Mouse (Mus musculus): ENCODE data around the gene Tbl1xr1. TPM values are rescaled to one million over a fixed set of nuclear protein-coding genes. Genes with fewer than 3 reads are reported as not detected.

The Tbl1xr1 gene
- polyA plus RNA-seq, 1 experiment from 2014 or later, result 9.8 TPM

DNA sequence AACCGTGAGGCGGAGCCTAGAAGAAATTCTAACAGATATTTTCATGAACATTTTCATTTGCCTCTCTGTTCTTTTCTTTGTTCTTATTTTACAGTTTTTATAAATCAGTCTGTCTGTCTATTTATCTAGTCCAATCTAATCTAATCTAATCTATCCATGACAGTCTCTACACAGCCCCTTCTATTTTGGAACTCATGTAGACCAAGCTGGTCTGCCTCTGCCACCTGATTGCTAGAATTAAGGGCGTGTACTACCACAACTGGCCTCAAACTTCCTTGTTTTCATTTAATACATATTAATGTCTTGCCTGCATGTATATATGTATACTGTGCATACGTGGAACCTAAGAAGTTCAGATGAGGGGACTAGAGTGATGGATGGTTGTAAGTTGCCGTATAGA lies 96.7 kb downstream of the Tbl1xr1 start:
- no peaks in the 10 kb centered on the region for H3K36me3 ChIP-seq (replicated peaks; ENCODE audit: insufficient read depth, low read length)
- ATAC-seq, result no peak
- H3K4me1 ChIP-seq (ENCODE audit: insufficient read depth), result peaks cover 11% of the 10 kb centered on the region; the same call in 1 of the 2 replicates
- no peak overlapping the region for H3K4me2 ChIP-seq (ENCODE audit: low read depth, low read length)
- H3K27ac ChIP-seq (ENCODE audit: low read depth), result no peak overlapping the region
- no peak for TF ChIP-seq EP300 (IDR thresholded peaks at IDR 0.05; ENCODE audit: low read depth)
- no peak for TF ChIP-seq CTCF (IDR thresholded peaks at IDR 0.05; ENCODE audit: low read depth)
- DNase-seq, result no peak
- H3K27me3 ChIP-seq (ENCODE audit: insufficient read depth, low read length), result no peaks in the 10 kb centered on the region
- no peak overlapping the region for H3K9ac ChIP-seq (replicated peaks)
- 76% methylated on average over 5 of the region's 5 CpGs for WGBS (ENCODE audit: insufficient replicate concordance)
- H3K4me3 ChIP-seq (ENCODE audit: low read depth, low read length), result no peak overlapping the region
- no peaks in the 10 kb centered on the region for H3K9me3 ChIP-seq (ENCODE audit: low read length)

DNA sequence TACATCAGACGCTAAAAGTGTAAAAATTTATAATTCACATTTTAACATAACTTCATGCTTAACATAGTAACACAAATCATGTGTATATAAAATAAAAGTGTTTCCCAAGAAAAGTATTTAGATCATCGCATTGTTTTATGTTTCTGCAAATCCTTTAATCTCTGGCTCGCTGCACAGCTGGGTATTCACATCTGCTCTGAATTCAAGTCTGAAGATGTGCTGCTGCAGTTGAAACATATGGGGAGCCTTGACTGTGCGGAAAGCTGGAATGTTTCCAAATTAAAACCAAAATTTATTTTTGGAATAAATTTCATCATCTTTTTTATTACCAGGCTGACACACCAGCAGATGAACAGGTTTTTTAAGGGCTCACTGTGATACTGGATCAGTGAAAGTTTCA lies 97.8 kb downstream of the Tbl1xr1 start:
- Histone ChIP-seq H3K27ac (ENCODE audit: low read depth) (no peak overlapping the region), H3K4me3 (ENCODE audit: low read depth, low read length) (no peak overlapping the region), H3K4me2 (ENCODE audit: low read depth, low read length) (no peak overlapping the region), H3K9me3 (ENCODE audit: low read length) (no peaks in the 10 kb centered on the region), H3K27me3 (ENCODE audit: insufficient read depth, low read length) (no peaks in the 10 kb centered on the region), H3K36me3 (replicated peaks; ENCODE audit: insufficient read depth, low read length) (no peaks in the 10 kb centered on the region), H3K4me1 (ENCODE audit: insufficient read depth) (peaks cover 8% of the 10 kb centered on the region; the same call in 1 of the 2 replicates), H3K9ac (replicated peaks) (no peak overlapping the region)
- WGBS (ENCODE audit: insufficient replicate concordance), result 91% methylated on average over 4 of the region's 4 CpGs
- ATAC-seq (no peak), DNase-seq (no peak)
- TF ChIP-seq CTCF (IDR thresholded peaks at IDR 0.05; ENCODE audit: low read depth) (no peak), EP300 (IDR thresholded peaks at IDR 0.05; ENCODE audit: low read depth) (no peak)

DNA sequence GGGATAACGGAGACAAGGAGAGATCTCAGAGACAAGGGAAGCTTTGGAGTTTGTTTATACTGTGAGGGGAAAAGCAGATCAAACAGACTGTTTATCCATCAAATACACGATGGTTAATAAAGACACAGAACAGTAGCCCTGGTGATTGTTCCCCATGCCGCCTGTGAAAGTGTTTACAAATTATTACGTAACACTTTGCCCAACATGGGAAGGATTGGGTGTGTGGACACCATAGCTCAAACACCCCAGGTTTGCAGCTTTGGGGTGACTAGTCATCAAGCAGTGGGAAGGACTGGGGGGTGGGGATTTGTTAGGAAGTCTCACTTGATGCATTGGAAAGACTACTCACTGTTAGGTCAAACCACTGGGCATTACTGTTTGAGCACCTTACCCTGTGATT lies 103.6 kb downstream of the Tbl1xr1 start:
- Histone ChIP-seq H3K9me3 (ENCODE audit: low read length) (no peaks in the 10 kb centered on the region), H3K27me3 (ENCODE audit: insufficient read depth, low read length) (no peaks in the 10 kb centered on the region), H3K27ac (ENCODE audit: low read depth) (peak overlapping the region; percentile 8; the same call in 1 of the 2 replicates), H3K9ac (replicated peaks) (no peak overlapping the region), H3K4me2 (ENCODE audit: low read depth, low read length) (0 out of 2 replicates have a peak overlapping the region, but pooled peaks have one; percentile 29), H3K4me1 (ENCODE audit: insufficient read depth) (peaks cover 8% of the 10 kb centered on the region; the same call in 1 of the 2 replicates), H3K36me3 (replicated peaks; ENCODE audit: insufficient read depth, low read length) (no peaks in the 10 kb centered on the region), H3K4me3 (ENCODE audit: low read depth, low read length) (no peak overlapping the region)
- 48% methylated on average over 3 of the region's 4 CpGs for WGBS (ENCODE audit: insufficient replicate concordance)
- TF ChIP-seq EP300 (IDR thresholded peaks at IDR 0.05; ENCODE audit: low read depth) (no peak), CTCF (IDR thresholded peaks at IDR 0.05; ENCODE audit: low read depth) (no peak)
- DNase-seq (no peak), ATAC-seq (peak; percentile 76)

DNA sequence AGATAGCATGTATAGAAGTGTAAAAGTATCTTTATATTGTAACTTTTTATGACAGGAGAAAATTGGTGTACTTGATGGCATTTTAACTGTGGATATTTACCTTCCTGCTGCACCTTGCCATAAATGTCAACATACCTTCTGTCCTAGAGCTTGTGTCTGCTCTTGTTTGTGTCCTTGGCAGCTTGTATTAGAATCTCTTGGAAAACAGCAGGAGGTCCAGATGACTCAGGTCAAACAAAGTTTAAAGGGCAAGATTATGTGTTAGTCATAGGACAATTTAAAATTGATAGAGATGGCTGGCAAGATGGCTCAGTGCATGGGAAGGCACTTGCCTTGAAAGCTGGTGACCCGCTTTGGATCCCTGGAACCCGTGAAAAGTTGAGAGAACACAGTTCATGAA lies 104.6 kb downstream of the Tbl1xr1 start:
- Histone ChIP-seq H3K27ac (ENCODE audit: low read depth) (no peak overlapping the region), H3K9me3 (ENCODE audit: low read length) (no peaks in the 10 kb centered on the region), H3K27me3 (ENCODE audit: insufficient read depth, low read length) (no peaks in the 10 kb centered on the region), H3K9ac (replicated peaks) (no peak overlapping the region), H3K4me1 (ENCODE audit: insufficient read depth) (peaks cover 5% of the 10 kb centered on the region; the same call in 1 of the 2 replicates), H3K4me3 (ENCODE audit: low read depth, low read length) (no peak overlapping the region), H3K4me2 (ENCODE audit: low read depth, low read length) (no peak overlapping the region), H3K36me3 (replicated peaks; ENCODE audit: insufficient read depth, low read length) (no peaks in the 10 kb centered on the region)
- ATAC-seq (peak; percentile 68), DNase-seq (no peak)
- WGBS (ENCODE audit: insufficient replicate concordance), result 81% methylated on average over 2 of the region's 2 CpGs
- TF ChIP-seq EP300 (IDR thresholded peaks at IDR 0.05; ENCODE audit: low read depth) (no peak; the same call in 1 of the 2 replicates), CTCF (IDR thresholded peaks at IDR 0.05; ENCODE audit: low read depth) (no peak)

DNA sequence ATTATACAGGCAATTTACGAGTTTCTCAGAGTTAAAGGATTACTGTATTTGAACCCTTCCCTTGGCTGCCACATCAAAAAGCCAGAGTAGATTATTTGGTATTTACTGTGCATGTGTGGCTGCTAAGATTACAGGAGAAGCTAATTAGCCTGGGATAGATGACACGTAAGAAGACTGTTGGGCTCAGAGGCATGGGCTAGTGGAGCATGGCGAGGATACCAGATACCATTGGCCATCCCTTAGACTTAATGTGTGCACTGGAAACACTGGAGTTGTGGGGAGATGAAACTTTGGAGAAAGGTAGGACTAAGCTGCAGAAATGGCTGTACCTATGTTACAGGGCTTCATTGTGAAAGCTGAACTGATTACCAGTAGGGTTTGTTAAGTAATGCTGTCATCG lies 108.8 kb downstream of the Tbl1xr1 start:
- H3K9ac ChIP-seq (replicated peaks), result no peak overlapping the region
- H3K36me3 ChIP-seq (replicated peaks; ENCODE audit: insufficient read depth, low read length), result peaks cover 9% of the 10 kb centered on the region
- no peak overlapping the region for H3K27ac ChIP-seq (ENCODE audit: low read depth)
- H3K4me2 ChIP-seq (ENCODE audit: low read depth, low read length), result no peak overlapping the region
- H3K4me3 ChIP-seq (ENCODE audit: low read depth, low read length), result no peak overlapping the region
- ATAC-seq (no peak), DNase-seq (no peak)
- H3K4me1 ChIP-seq (ENCODE audit: insufficient read depth), result no peaks in the 10 kb centered on the region
- WGBS (ENCODE audit: insufficient replicate concordance), result 79% methylated on average over 4 of the region's 4 CpGs
- no peaks in the 10 kb centered on the region for H3K9me3 ChIP-seq (ENCODE audit: low read length)
- H3K27me3 ChIP-seq (ENCODE audit: insufficient read depth, low read length), result no peaks in the 10 kb centered on the region
- TF ChIP-seq CTCF (IDR thresholded peaks at IDR 0.05; ENCODE audit: low read depth) (no peak), EP300 (IDR thresholded peaks at IDR 0.05; ENCODE audit: low read depth) (no peak)

DNA sequence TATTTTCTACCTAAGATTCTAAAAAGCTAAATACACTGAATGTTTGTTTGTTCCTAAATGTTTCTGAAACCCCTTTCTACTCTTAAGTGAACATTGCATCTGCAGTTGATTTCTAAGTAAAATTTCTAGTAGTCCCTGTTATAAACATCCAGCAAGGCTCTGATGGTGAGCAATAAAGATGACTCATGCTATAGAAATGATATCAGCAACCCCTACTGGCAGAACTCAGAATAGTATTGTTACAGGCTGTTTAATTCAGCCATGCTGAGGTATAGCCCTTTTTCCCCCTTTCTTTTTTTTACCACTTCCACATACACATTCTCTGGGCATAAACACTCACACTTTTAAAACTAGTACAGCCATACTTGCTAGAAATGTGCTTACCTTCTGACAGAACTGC lies 114.0 kb downstream of the Tbl1xr1 start:
- H3K4me1 ChIP-seq (ENCODE audit: insufficient read depth), result no peaks in the 10 kb centered on the region
- H3K9me3 ChIP-seq (ENCODE audit: low read length), result no peaks in the 10 kb centered on the region
- no peak overlapping the region for H3K4me3 ChIP-seq (ENCODE audit: low read depth, low read length)
- H3K4me2 ChIP-seq (ENCODE audit: low read depth, low read length), result no peak overlapping the region
- TF ChIP-seq CTCF (IDR thresholded peaks at IDR 0.05; ENCODE audit: low read depth) (peak; percentile 62), EP300 (IDR thresholded peaks at IDR 0.05; ENCODE audit: low read depth) (no peak)
- DNase-seq (no peak), ATAC-seq (no peak)
- no peak overlapping the region for H3K27ac ChIP-seq (ENCODE audit: low read depth)
- no peak overlapping the region for H3K9ac ChIP-seq (replicated peaks)
- H3K27me3 ChIP-seq (ENCODE audit: insufficient read depth, low read length), result no peaks in the 10 kb centered on the region
- peaks cover 48% of the 10 kb centered on the region for H3K36me3 ChIP-seq (replicated peaks; ENCODE audit: insufficient read depth, low read length)

DNA sequence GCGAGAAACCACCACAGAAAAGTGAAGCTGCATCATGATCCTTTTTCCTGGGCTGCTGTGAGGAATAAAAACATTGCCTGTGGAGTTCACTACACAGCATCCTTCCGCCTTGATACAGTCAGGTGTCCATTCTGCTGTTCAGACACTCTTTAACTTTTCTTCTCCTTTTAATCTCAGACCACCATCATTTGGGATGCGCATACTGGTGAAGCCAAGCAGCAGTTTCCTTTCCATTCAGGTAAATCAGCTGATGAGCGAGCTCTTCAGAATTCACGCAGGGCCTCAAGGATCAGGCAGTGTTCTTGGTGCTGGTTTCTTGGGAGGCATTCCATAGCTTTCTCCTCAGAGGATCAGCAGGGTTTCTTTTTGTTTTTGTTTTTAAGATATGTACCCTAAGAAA lies 116.5 kb downstream of the Tbl1xr1 start:
- Histone ChIP-seq H3K27me3 (ENCODE audit: insufficient read depth, low read length) (no peaks in the 10 kb centered on the region), H3K36me3 (replicated peaks; ENCODE audit: insufficient read depth, low read length) (peaks cover 57% of the 10 kb centered on the region), H3K4me2 (ENCODE audit: low read depth, low read length) (no peak overlapping the region), H3K27ac (ENCODE audit: low read depth) (no peak overlapping the region), H3K9ac (replicated peaks) (no peak overlapping the region), H3K4me3 (ENCODE audit: low read depth, low read length) (no peak overlapping the region), H3K4me1 (ENCODE audit: insufficient read depth) (no peaks in the 10 kb centered on the region), H3K9me3 (ENCODE audit: low read length) (no peaks in the 10 kb centered on the region)
- 89% methylated on average over 5 of the region's 5 CpGs for WGBS (ENCODE audit: insufficient replicate concordance)
- no peak for ATAC-seq
- no peak for TF ChIP-seq CTCF (IDR thresholded peaks at IDR 0.05; ENCODE audit: low read depth)
- TF ChIP-seq EP300 (IDR thresholded peaks at IDR 0.05; ENCODE audit: low read depth), result no peak
- no peak for DNase-seq

Data from liver, postnatal 0 days (tissue).